22 mouse cellular contexts compared by ENCODE assay signal in the genomic region with DNA sequence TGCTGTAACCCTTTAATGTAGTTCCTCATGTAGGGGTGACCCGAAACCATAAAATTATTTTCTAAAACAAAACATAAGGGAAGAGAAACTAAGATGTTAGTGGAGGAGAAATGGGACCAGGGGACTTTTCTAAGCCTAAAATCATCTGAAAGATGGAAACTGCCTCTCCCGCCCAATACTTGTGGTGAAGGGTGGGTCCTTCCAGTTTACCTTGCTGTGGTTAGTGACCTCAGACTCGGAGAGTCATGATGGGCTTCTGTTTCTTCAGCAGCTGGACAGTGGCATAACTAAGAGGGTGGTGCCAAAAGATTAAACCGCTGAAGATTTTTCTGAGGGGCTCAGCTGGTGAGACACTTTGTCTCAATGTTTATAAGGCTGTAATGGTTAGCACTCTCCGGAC. TPM values are rescaled to one million over a fixed set of nuclear protein-coding genes. Genes with fewer than 3 reads are reported as not detected.
"Had no signal": no experiment of that assay in that cellular context is flagged by ENCODE, and none has a peak within 500 bp of the region (broad histone marks: within the 10 kb centered on the region; RNA-seq: fewer than 3 reads in every experiment).

No protein-coding gene starts in this region.

- H3K4me2 ChIP-seq: liver, embryonic 13.5 days; liver, embryonic 15.5 days; lung, embryonic 15.5 days; midbrain, embryonic 13.5 days; neural tube, embryonic 12.5 days had no signal

- H3K9ac ChIP-seq: liver, embryonic 13.5 days; liver, embryonic 15.5 days; liver, postnatal 0 days; lung, embryonic 15.5 days; midbrain, embryonic 13.5 days; neural tube, embryonic 12.5 days had no signal

- H3K27me3 ChIP-seq: lung, embryonic 15.5 days; midbrain, embryonic 13.5 days; neural tube, embryonic 12.5 days had no signal

- DNase-seq: liver, embryonic 13.5 days; liver, postnatal 0 days; lung, adult 2 months; lung, postnatal 14 days; lung, postnatal 36 days; right cerebral cortex, adult 18-20 months; right cerebral cortex, postnatal 25 days; right cerebral cortex, postnatal 4 days; spleen, adult 18-20 months; thymus, adult 18-20 months; thymus, postnatal 14 days; thymus, postnatal 36 days had no signal

- ATAC-seq: liver, postnatal 0 days; lung, postnatal 0 days; midbrain, embryonic 13.5 days; midbrain, embryonic 16.5 days had no signal

- H3K4me1 ChIP-seq: liver, embryonic 13.5 days; liver, embryonic 15.5 days; lung, embryonic 15.5 days; neural tube, embryonic 12.5 days had no signal

- H3K4me3 ChIP-seq: liver, embryonic 13.5 days; liver, embryonic 15.5 days; lung, embryonic 15.5 days; megakaryocyte, embryonic 14.5 days; midbrain, embryonic 10.5 days; midbrain, embryonic 13.5 days; neural tube, embryonic 12.5 days had no signal

- H3K9me3 ChIP-seq: liver, embryonic 13.5 days; liver, embryonic 15.5 days; lung, embryonic 15.5 days; midbrain, embryonic 10.5 days; midbrain, embryonic 13.5 days; neural tube, embryonic 12.5 days had no signal

- H3K36me3 ChIP-seq: liver, embryonic 13.5 days; liver, embryonic 15.5 days; lung, embryonic 15.5 days; midbrain, embryonic 10.5 days; midbrain, embryonic 13.5 days; neural tube, embryonic 12.5 days had no signal

- H3K27ac ChIP-seq: liver, embryonic 13.5 days; liver, embryonic 15.5 days; lung, embryonic 15.5 days; macrophage; midbrain, embryonic 10.5 days; midbrain, embryonic 13.5 days; neural tube, embryonic 12.5 days had no signal

RNA-seq across cellular contexts. Expression of gene Efhd1, which starts 16.1 kb away (rescaled TPM):
- total RNA-seq: neutrophil, adult 5-6 weeks had no signal
